Mouse (Mus musculus) c-Kit-positive CD71-positive TER-119-positive erythroid progenitor cells, embryonic 14.5 days (primary cell): ENCODE measurements around the gene Phldb3.
"Not testable (repeated sequence)": the region's sequence is repeated elsewhere in the genome, so short reads cannot be mapped to it uniquely, and the experiment has no call there.

Experiments
- DNase-seq: peaks from one replicate; pipeline ENCODE4 v3.0.0-alpha.2; 2013; ENCODE audit warnings: low spot score

Gene Phldb3

DNA sequence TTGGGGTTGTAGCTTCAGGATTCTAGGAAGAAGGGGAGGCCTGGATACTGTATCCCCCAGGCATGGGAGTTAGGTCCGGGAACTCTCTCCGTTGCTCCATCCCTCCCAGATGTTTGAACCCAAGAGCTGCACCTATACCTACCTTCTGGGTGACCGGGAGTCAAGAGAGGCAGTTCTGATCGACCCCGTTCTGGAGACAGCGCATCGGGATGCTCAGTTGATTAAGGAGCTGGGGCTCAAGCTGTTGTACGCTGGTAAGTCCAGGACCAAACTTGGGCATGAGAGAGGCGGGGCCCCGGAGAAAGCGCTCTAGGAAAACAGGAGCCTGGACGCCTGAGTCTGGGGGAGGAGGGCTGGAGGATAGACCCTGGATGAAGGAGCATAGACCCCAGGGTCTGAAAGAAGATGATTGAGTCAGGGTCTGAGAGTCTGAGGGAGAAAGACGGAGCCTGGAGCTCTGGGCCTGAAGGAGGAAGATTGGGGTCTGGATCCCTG, 16.2 kb upstream of the Phldb3 start:
- DNase-seq, result no peak

- DNase-seq, result no peak
Measured at GRCm38 (mm10) chr7:24595464-24595863, 15.1 kb upstream of the Phldb3 start.

GRCm38 (mm10) chr7:24598121-24598520, 12.4 kb upstream of the Phldb3 start:
- no peak for DNase-seq

DNA sequence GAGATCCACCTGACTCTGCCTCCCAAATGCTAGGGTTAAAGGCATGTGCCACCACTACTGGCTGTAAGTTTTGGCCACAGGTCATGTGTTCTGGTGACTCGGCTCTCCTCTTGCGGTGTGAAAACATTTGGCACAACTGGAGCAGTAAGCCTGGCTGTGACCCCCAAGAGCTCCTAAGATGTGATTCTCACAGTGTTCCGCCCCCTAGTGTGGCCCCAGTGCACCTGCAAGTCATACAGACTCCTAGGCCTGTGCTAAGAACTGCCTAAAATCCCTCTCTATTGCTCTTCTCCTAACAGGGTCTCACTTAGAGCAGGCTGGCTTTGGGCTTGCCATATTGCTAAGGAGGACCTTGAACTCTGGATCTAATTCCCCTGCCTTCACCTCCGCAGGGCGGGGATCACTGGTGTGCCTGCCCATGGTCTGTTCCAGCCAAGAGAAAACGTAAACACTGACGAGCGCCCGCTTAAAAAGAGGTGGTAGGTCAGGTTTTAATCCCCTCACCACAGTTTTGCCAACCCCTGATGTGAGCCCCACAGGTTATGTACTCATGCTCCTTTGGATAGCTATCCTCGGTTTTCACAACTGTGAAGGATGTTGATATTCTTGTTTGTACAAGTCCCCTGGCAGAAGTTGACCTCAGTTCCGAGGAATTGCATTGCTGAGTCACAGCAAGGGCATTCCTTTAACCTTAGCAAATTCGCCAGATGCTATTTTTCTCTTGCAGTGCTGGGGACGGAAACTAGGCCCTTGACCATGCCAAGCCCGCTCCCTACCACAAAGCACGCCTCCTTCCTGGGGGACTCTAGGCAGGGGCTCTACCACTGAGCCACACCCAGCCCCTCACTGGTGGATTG, 11.1 kb upstream of the Phldb3 start:
- DNase-seq, result no peak

DNA sequence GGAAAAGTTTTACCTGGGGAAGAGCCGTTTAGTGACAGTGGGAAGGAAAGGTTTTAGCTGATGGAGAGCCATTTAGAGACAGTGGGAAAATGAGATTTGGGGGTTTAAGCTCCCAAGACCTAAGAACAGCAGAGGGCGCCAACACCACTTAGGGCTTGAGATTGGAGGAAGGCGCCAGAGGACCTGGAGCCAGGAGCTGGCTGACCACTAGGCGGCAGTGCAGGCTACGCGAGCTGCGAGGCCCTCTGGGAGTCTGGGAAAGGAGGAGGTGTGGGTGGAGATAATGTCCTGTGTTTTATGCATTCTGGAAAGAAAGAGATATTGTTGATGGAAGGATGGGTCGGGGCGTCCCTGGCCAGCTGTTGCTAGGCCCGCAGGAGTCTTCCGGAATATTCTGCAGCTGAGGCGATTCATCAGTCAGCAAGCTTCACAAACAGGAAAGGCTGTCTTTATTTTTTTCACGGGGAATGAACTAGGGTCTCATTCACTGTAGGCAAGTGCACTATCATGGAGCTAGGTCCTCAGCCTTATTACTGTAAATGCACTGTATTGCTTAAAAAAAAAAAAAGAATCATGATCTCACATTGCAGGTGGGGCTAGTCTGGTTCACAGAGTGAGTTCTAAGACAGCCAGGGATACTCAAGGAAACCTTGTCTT, 9.5 kb upstream of the Phldb3 start:
- DNase-seq, result peak; percentile 92

DNA sequence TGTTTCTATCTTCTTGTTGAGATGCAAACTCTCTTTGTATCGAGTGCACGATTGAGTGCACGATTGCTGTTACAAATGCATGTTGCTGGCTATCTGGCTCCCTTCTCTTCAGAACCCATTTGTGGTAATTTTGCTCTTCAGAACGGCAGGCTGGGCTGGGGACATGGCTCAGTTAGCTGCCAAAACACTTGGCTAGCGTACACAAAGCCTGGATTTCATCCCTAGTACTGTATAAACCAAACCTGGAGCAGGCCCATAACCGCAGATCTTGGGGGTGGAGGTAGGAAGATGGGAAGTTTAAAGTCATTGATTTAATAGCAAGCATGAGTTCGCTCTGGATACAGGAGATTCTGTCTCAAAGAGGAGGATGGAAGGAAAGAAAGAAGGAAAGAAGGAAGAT, 5.0 kb upstream of the Phldb3 start:
- DNase-seq, result no peak

- DNase-seq, result no peak
Measured at GRCm38 (mm10) chr7:24606046-24606445, 4.5 kb upstream of the Phldb3 start.

- DNase-seq, result peak; percentile 62
Measured at GRCm38 (mm10) chr7:24608017-24608416, 2.5 kb upstream of the Phldb3 start.

DNA sequence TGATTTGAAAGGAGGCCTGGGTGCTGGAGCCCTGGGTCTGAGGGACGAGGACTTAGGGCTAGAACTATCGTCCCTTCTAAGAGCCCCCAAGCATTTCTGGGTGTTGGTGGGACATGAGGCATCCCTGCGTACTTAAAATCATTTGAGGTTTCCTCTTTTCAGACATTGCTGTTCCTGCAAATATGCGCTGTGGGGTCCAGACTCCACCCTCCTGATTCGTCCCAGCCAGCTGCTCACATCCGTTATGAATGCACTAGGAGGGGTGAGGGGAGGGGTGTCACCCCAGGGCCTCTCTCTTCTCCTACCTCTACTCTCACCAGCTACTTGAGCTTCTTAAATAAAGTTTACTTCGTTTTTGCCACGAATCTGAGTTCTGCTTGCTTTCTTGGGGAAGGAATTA, 2.0 kb upstream of the Phldb3 start:
- DNase-seq, result no peak

DNA sequence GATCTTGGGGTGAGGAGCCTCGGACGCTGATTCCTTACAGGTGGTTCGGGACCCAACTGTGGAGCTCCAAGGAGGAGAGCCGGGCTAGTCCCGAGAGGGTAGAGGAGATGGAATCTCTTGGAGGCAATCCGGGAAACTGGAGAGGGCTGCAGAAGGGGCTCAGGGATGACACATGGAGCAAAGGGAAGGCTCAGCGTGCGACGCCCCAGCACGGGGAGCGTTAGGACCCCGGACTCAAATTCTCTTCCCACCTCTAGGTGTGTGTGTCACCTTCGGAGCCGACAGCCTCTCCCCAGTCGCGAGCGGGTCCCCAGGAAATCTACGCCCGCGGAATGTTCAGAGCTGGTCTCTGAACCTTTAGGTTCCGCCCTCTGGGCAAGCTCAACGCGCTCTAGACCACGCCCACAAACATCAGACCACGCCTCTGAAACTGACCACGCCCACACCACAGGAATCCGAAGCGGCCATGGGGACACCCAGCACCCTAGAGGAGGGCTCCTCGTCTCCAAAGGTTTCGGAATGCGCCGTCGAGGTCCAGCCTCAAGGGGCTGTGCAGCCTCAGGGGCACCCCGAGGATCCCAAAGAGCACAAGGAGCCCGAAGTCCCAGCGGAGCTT, 424 bp downstream of the Phldb3 start:
- DNase-seq, result peak; percentile 94

DNA sequence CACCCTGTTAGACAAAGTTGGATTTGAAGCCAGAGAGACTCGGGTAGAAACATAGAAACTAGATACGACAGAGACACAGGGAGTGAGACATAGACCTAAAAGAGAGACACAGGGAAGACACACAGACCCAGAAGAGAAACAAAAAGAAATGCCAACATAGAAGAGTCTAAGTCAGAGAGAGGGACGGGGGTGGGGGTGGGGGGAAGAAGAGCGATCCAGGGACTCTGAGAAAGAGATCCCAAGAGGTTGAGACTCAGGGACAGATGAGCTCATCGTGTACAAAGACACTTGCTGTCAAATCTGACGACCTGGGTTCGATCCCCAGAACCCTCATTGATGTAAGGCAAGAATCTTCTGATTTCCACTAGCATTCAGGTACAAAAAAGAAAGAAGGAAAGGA, 1.1 kb downstream of the Phldb3 start:
- no peak for DNase-seq

DNA sequence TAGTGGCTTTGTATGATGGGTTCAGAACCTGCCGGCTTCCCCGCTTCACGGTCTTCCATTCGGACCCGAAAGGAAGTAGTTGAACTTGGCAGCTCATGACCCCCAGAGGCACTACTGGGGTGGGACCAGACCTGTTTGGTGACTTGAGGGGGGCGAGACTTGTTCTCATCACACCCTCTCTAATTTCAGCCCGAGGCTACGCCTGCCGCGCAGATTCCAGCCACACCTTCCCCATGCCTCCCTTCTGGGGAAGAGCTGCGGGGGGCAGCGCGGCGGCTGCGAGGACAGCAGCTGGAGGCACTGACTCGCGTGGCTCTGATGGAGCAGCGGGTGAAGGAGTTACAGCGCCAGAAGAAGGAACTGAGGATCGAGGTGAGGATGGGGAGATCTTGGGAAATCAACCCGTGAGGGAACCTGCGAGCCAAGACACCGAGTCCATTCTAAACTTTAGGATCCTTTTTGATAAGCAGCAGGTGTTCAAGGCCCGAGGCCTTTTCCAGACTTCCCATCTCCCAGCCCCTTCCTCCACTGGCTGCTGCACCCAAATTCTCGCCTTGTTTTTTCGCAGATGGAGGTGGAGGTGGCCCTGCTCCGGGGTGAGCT, 1.8 kb downstream of the Phldb3 start:
- no peak for DNase-seq

DNA sequence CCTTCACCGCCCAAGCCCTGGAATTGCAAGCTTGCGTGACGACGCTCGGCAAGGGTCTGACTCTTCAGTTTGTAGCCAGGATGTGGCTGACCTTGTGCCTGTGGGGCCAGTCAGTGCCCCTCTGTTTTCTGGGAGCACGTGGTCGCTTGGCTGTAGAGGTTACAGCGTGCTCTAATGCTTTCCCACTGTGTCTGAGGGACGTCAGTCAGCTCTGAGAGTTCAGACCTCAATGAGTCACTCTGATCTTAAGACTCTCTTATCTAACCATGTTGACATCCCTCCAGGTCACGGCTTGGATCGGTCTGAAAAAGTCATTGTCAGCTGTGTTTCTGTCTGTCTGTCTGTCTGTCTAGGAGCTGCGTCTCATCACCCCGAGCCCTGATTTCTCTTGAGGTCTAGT, 4.3 kb downstream of the Phldb3 start:
- DNase-seq, result no peak

DNA sequence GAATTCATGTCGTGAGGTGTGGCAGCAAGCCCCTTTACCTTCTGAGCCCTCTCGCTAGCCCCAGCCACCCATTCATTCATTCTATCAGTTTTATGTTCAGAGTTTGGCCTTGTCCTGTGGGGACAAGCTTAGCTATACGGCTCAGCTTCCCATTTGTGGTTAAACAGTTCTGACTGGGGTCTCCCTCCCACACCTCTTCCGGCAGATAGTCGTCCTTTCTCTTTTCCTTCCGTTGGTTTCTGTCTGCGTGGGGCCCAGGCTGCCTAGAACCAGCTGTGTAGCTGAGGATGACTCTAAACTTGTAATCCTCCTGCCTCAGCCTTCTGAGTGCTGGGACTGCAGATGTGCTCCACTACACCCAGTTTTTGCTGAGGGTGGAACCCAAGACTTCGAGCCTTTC, 7.2 kb downstream of the Phldb3 start:
- no peak for DNase-seq

GRCm38 (mm10) chr7:24618374-24618773, 7.8 kb downstream of the Phldb3 start:
- DNase-seq, result not testable (repeated sequence)

DNA sequence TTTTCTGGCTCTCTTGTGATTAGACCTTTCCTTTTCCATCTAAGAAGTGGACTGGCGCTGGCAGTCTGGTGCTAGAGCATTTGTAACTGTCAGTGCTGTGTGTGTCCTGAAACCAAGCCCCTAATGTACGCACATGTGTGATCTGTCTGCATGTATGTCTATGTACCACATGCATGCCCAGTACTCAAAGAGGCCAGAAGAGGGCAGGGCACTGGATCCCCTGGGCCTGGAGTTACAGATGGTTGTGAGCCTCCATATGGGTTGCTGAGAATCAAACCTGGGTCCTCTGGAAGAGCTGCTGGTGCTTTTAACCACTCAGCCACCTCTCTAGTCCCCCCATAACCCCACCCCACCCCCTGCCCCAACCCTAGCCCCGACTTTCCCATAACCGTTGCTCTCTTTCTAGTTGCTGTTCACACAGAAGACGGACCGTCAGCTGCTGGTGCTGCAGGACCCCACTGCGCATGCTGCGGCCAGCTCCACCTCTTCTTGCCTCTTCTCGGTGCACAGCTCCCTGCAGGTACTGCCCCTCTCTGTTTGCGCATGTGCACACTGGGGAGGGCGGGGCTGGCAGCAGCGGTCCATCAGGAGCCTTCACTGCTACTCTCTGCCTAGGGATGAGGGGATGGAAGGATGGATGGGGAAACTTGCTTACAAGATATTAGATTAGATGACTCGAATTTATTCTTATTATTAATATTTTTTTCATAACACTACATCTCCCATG, 9.3 kb downstream of the Phldb3 start:
- DNase-seq, result no peak

- DNase-seq, result no peak
Measured at GRCm38 (mm10) chr7:24621193-24621592, 10.6 kb downstream of the Phldb3 start.

- DNase-seq, result no peak
Measured at GRCm38 (mm10) chr7:24622967-24623366, 12.4 kb downstream of the Phldb3 start.

- peak; percentile 75 for DNase-seq
Measured at GRCm38 (mm10) chr7:24628685-24629610, 18.4 kb downstream of the Phldb3 start.

GRCm38 (mm10) chr7:24629672-24630071, 19.1 kb downstream of the Phldb3 start:
- DNase-seq, result no peak
